Mouse (Mus musculus): Measurements from ENCODE around the gene Mapkbp1. TPM values are rescaled to one million over a fixed set of nuclear protein-coding genes. Genes with fewer than 3 reads are reported as not detected.

Mapkbp1 gene
- polyA plus RNA-seq, 1 experiment = 5.4 TPM

DNA sequence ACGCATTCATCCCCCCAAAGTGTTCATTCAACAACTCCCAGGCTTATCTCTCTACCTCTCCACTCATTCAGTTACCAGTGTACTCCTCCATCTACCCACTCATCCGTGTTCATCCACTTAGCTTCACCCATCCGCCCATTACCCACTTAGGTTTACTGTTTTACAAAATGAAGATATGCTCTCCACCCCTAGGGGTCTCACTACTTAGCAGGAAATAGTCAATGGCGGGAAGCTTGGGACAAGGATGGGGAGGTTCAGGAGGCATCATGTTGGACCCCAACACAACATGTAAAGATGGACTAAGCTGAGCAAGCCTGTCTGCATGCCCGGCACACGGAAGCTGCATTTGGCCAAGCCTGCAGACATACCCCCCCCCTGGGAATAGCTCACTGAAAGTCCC, 92.1 kb downstream of the Mapkbp1 start:
- TF ChIP-seq CEBPB (IDR thresholded peaks at IDR 0.05; ENCODE audit: low read depth) (no peak), FOSL1 (IDR thresholded peaks at IDR 0.05; ENCODE audit: insufficient read depth, low read length, poor library complexity, severe bottlenecking) (no peak), CTCF (IDR thresholded peaks at IDR 0.05; ENCODE audit: control insufficient read depth, insufficient read depth, insufficient read length) (no peak), MAX (IDR thresholded peaks at IDR 0.05) (no peak), MYOG (IDR thresholded peaks at IDR 0.05; ENCODE audit: control insufficient read depth, extremely low read depth, insufficient read length) (no peak), USF1 (IDR thresholded peaks at IDR 0.05; ENCODE audit: low read depth) (no peak), MYOD1 (IDR thresholded peaks at IDR 0.05; ENCODE audit: control insufficient read depth, insufficient read length, low read depth) (no peak)
- H3K36me3 ChIP-seq (ENCODE audit: control insufficient read depth, insufficient read depth) = no peaks in the 10 kb centered on the region
- no peaks in the 10 kb centered on the region for H3K79me2 ChIP-seq (ENCODE audit: control insufficient read depth, insufficient read depth)
- no peak overlapping the region for H3K4me3 ChIP-seq (ENCODE audit: insufficient read depth, poor library complexity, severe bottlenecking)
- peaks cover 39% of the 10 kb centered on the region for H3K27me3 ChIP-seq (ENCODE audit: control insufficient read depth, insufficient read depth, insufficient read length)
- no peak overlapping the region for H3ac ChIP-seq (ENCODE audit: control insufficient read depth, insufficient read length, low read depth)
- no peaks in the 10 kb centered on the region for H3K79me3 ChIP-seq (ENCODE audit: low read depth)

DNA sequence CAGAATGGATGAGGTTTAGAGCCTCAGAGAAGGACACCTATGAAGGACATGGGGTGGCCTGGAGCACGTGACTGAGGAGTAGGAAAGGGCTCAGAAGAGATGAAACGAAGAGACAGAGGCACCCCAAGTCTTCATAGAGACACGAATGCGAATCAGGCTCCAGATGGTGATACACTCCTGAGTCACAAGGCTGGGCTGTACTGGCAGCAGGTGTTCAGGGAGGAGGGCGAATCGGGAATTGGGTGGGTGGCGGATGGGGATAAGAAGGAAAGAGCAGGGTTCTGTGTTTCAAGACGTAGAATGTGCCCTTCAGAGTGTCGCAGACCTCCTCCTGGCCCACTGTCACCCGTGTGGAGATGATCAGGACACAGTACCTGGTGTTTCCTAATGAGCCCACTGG, 92.7 kb downstream of the Mapkbp1 start:
- Histone ChIP-seq H3K79me3 (ENCODE audit: low read depth) (no peaks in the 10 kb centered on the region), H3K27me3 (ENCODE audit: control insufficient read depth, insufficient read depth, insufficient read length) (peaks cover 34% of the 10 kb centered on the region), H3K4me3 (ENCODE audit: insufficient read depth, poor library complexity, severe bottlenecking) (no peak overlapping the region), H3K79me2 (ENCODE audit: control insufficient read depth, insufficient read depth) (no peaks in the 10 kb centered on the region), H3K36me3 (ENCODE audit: control insufficient read depth, insufficient read depth) (no peaks in the 10 kb centered on the region), H3ac (ENCODE audit: control insufficient read depth, insufficient read length, low read depth) (no peak overlapping the region)
- no peak for TF ChIP-seq CEBPB (IDR thresholded peaks at IDR 0.05; ENCODE audit: low read depth)
- TF ChIP-seq MAX (IDR thresholded peaks at IDR 0.05) = no peak
- no peak for TF ChIP-seq CTCF (IDR thresholded peaks at IDR 0.05; ENCODE audit: control insufficient read depth, insufficient read depth, insufficient read length)
- no peak for TF ChIP-seq MYOG (IDR thresholded peaks at IDR 0.05; ENCODE audit: control insufficient read depth, extremely low read depth, insufficient read length)
- no peak for TF ChIP-seq FOSL1 (IDR thresholded peaks at IDR 0.05; ENCODE audit: insufficient read depth, low read length, poor library complexity, severe bottlenecking)
- no peak for TF ChIP-seq USF1 (IDR thresholded peaks at IDR 0.05; ENCODE audit: low read depth)
- no peak for TF ChIP-seq MYOD1 (IDR thresholded peaks at IDR 0.05; ENCODE audit: control insufficient read depth, insufficient read length, low read depth)

DNA sequence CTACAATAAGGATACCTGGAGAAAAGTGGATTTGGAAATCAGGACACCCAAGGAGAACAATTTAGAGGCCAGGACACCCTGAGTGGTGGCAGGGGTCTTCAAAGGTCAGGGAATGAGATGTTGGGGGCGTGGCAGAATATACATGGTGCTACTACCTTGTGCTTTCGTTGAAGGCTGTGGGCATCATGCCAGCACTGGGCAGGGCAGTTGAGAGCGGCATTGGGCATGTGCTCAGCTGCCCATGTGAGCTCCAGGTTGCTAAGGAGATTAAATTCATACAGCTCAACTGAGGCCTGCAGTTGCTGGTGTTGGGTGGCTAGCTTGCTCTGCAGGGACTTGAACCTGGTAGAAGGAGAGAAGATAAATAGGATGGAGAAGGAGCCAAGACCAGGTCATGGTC, 93.7 kb downstream of the Mapkbp1 start:
- Histone ChIP-seq H3K36me3 (ENCODE audit: control insufficient read depth, insufficient read depth) (no peaks in the 10 kb centered on the region), H3K4me3 (ENCODE audit: insufficient read depth, poor library complexity, severe bottlenecking) (no peak overlapping the region), H3K27me3 (ENCODE audit: control insufficient read depth, insufficient read depth, insufficient read length) (peaks cover 24% of the 10 kb centered on the region), H3K79me3 (ENCODE audit: low read depth) (no peaks in the 10 kb centered on the region), H3ac (ENCODE audit: control insufficient read depth, insufficient read length, low read depth) (no peak overlapping the region), H3K79me2 (ENCODE audit: control insufficient read depth, insufficient read depth) (no peaks in the 10 kb centered on the region)
- no peak for TF ChIP-seq FOSL1 (IDR thresholded peaks at IDR 0.05; ENCODE audit: insufficient read depth, low read length, poor library complexity, severe bottlenecking)
- TF ChIP-seq MYOG (IDR thresholded peaks at IDR 0.05; ENCODE audit: control insufficient read depth, extremely low read depth, insufficient read length) = no peak

DNA sequence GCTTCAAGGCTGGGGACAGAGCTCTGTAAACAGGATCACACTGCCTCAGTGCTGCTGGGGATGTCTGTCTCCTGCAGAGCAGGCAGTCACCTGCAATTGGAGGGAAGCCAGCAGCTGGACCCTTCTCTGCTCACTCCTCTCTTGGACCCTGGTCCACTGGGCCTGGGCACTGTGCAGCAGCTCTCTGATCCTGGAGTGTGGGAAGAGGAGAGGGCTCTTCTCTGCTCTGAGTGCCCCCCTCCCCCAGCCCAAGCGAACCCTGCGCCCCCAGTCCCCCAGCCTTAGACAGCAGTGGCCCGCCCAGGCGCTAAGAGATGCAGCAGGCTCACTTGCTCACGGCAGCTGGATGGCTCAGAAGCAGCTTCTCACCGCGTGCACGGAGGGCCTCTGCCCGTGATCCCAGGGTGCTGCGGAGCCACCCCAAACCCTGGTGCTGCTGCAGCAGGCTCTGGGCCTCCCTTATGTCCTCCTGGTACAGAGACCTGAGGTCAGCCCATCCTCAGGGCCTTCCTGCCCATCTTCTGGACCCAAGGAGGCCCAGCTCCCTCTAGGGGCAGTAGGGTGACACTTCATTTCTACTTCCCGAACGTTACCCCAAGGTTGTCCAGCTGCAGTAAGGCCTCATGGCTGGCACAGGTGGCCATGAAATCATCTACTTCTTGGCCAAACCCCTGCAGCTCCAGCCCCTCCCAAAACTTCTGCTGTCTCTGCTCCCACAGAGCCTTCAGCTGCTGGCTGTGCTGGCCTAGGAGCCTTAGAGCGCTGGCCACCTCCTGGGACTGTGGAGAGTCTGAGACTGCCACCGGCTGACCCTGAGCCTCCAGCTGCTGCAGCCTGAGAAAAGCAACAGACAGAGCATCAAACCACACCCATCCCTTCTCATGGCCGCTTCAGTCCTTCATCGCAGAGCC, 96.3 kb downstream of the Mapkbp1 start:
- no peaks in the 10 kb centered on the region for H3K79me3 ChIP-seq (ENCODE audit: low read depth)
- H3K36me3 ChIP-seq (ENCODE audit: control insufficient read depth, insufficient read depth) = no peaks in the 10 kb centered on the region
- H3ac ChIP-seq (ENCODE audit: control insufficient read depth, insufficient read length, low read depth) = no peak overlapping the region
- no peak overlapping the region for H3K4me3 ChIP-seq (ENCODE audit: insufficient read depth, poor library complexity, severe bottlenecking)
- peaks cover 15% of the 10 kb centered on the region for H3K27me3 ChIP-seq (ENCODE audit: control insufficient read depth, insufficient read depth, insufficient read length)
- H3K79me2 ChIP-seq (ENCODE audit: control insufficient read depth, insufficient read depth) = no peaks in the 10 kb centered on the region
- TF ChIP-seq CTCF (IDR thresholded peaks at IDR 0.05; ENCODE audit: control insufficient read depth, insufficient read depth, insufficient read length) (peak; percentile 26), CEBPB (IDR thresholded peaks at IDR 0.05; ENCODE audit: low read depth) (no peak)

DNA sequence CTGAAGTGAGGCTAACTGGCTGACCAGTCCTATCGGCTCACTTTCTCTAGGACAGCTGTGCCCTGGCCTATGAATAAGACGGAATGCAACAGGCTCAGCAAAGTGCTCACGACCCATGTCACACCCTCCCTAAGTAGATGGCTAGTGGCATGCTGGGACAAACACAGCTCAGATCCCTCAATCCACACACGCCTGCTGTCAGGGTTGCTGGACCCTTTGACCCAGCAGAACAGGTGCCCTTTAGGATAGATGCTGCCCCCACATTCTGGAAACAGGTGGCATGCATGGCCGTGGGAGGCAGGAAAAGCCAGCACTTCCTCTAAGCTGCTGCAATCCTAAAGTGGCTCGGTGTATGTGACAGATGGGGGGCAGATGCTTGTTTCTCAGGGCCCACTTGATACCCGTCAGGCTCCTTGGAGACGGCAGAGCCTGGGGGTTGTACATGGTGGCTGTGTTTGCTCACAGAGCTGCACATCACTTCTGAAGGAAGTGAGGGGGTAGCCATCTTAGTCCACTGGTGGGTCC, 97.0 kb downstream of the Mapkbp1 start:
- Histone ChIP-seq H3K27me3 (ENCODE audit: control insufficient read depth, insufficient read depth, insufficient read length) (peaks cover 18% of the 10 kb centered on the region), H3K79me2 (ENCODE audit: control insufficient read depth, insufficient read depth) (no peaks in the 10 kb centered on the region), H3K4me3 (ENCODE audit: insufficient read depth, poor library complexity, severe bottlenecking) (no peak overlapping the region), H3ac (ENCODE audit: control insufficient read depth, insufficient read length, low read depth) (no peak overlapping the region), H3K79me3 (ENCODE audit: low read depth) (no peaks in the 10 kb centered on the region), H3K36me3 (ENCODE audit: control insufficient read depth, insufficient read depth) (no peaks in the 10 kb centered on the region)
- TF ChIP-seq CTCF (IDR thresholded peaks at IDR 0.05; ENCODE audit: control insufficient read depth, insufficient read depth, insufficient read length) (no peak), FOSL1 (IDR thresholded peaks at IDR 0.05; ENCODE audit: insufficient read depth, low read length, poor library complexity, severe bottlenecking) (no peak), MYOG (IDR thresholded peaks at IDR 0.05; ENCODE audit: control insufficient read depth, extremely low read depth, insufficient read length) (no peak), MAX (IDR thresholded peaks at IDR 0.05) (no peak), CEBPB (IDR thresholded peaks at IDR 0.05; ENCODE audit: low read depth) (no peak), MYOD1 (IDR thresholded peaks at IDR 0.05; ENCODE audit: control insufficient read depth, insufficient read length, low read depth) (no peak), USF1 (IDR thresholded peaks at IDR 0.05; ENCODE audit: low read depth) (no peak)

DNA sequence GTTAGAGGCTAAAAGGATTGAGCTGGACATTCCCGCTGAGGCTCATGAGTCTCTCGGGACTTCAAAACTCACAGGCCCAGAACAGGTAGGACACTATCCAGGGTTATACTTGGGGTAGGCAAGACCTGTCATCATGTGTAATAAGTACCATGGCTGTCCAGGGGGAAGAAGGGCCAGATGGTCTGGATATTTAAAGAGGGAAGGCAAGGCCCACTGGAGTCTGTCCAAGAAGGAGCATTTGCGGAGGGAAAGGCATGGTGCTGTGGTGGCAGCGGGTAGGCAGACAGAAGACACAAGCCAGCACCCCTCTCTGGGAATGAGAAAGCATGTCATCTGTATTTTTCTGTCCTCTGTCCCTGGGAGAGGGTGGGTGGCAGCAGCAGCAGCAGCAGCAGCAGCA, 101.6 kb downstream of the Mapkbp1 start:
- no peak overlapping the region for H3K4me3 ChIP-seq (ENCODE audit: insufficient read depth, poor library complexity, severe bottlenecking)
- TF ChIP-seq CTCF (IDR thresholded peaks at IDR 0.05; ENCODE audit: control insufficient read depth, insufficient read depth, insufficient read length) (no peak), USF1 (IDR thresholded peaks at IDR 0.05; ENCODE audit: low read depth) (no peak), MAX (IDR thresholded peaks at IDR 0.05) (no peak), CEBPB (IDR thresholded peaks at IDR 0.05; ENCODE audit: low read depth) (no peak), FOSL1 (IDR thresholded peaks at IDR 0.05; ENCODE audit: insufficient read depth, low read length, poor library complexity, severe bottlenecking) (no peak), MYOG (IDR thresholded peaks at IDR 0.05; ENCODE audit: control insufficient read depth, extremely low read depth, insufficient read length) (no peak), MYOD1 (IDR thresholded peaks at IDR 0.05; ENCODE audit: control insufficient read depth, insufficient read length, low read depth) (no peak)
- H3K27me3 ChIP-seq (ENCODE audit: control insufficient read depth, insufficient read depth, insufficient read length) = peaks cover 42% of the 10 kb centered on the region
- H3K36me3 ChIP-seq (ENCODE audit: control insufficient read depth, insufficient read depth) = no peaks in the 10 kb centered on the region
- no peaks in the 10 kb centered on the region for H3K79me3 ChIP-seq (ENCODE audit: low read depth)
- no peak overlapping the region for H3ac ChIP-seq (ENCODE audit: control insufficient read depth, insufficient read length, low read depth)
- no peaks in the 10 kb centered on the region for H3K79me2 ChIP-seq (ENCODE audit: control insufficient read depth, insufficient read depth)

Data from C2C12 (cell line).